Mouse (Mus musculus) adrenal gland, postnatal 14 days (tissue): Measurements from ENCODE around the gene Kif13a. TPM values are rescaled to one million over a fixed set of nuclear protein-coding genes. Genes with fewer than 3 reads are reported as not detected.

Source experiments
- DNase-seq: peaks from one replicate; pipeline ENCODE4 v3.0.0; 2021; ENCODE audit warnings: mixed read lengths
- long read RNA-seq, 2 experiments: library from polyadenylated mRNA; stranded (forward); transcript quantifications; one replicate each; pipeline ENCODE4 v2.0.0; 2021
- total RNA-seq: library from RNA; stranded (reverse); gene quantifications from 2 replicates; pipeline ENCODE4 v1.2.3, GENCODE M21; 2021

Kif13a gene
- 27.4 and 32.3 TPM in 2 replicates for total RNA-seq
- long read RNA-seq, experiment 1, partial matches to known transcripts: 2 of 4 reads
- long read RNA-seq, experiment 1, other reads (novel, unspliced or antisense): 2 of 4 reads
- long read RNA-seq, experiment 2, partial matches to known transcripts: 4 of 8 reads
- long read RNA-seq, experiment 2, other reads (novel, unspliced or antisense): 4 of 8 reads

- peak; percentile 94 for DNase-seq
These were observed at the start of gene Kif13a for GRCm38 (mm10) chr13:46929719-46930658. Gene Kif13a, minus strand, starts transcription at chr13:46929867.

GRCm38 (mm10) chr13:46976532-46976931, 46.9 kb upstream of the Kif13a start:
- no peak for DNase-seq

GRCm38 (mm10) chr13:46975930-46976329, 46.3 kb upstream of the Kif13a start:
- no peak for DNase-seq

GRCm38 (mm10) chr13:46975031-46975551, 45.4 kb upstream of the Kif13a start:
- DNase-seq: no peak

- no peak for DNase-seq
These were observed 40.7 kb upstream of the Kif13a start for GRCm38 (mm10) chr13:46970286-46970945.

- DNase-seq: no peak
These were observed 39.0 kb upstream of the Kif13a start for GRCm38 (mm10) chr13:46968626-46969025.

GRCm38 (mm10) chr13:46967308-46967707, 37.6 kb upstream of the Kif13a start:
- DNase-seq: no peak

GRCm38 (mm10) chr13:46960878-46961474, 31.3 kb upstream of the Kif13a start:
- no peak for DNase-seq

GRCm38 (mm10) chr13:46959139-46959538, 29.5 kb upstream of the Kif13a start:
- DNase-seq: peak; percentile 34

- DNase-seq: no peak
These were observed 21.5 kb upstream of the Kif13a start for GRCm38 (mm10) chr13:46951212-46951611.

GRCm38 (mm10) chr13:46949741-46950140, 20.1 kb upstream of the Kif13a start:
- DNase-seq: no peak

GRCm38 (mm10) chr13:46948027-46948426, 18.4 kb upstream of the Kif13a start:
- no peak for DNase-seq

- no peak for DNase-seq
These were observed 16.4 kb upstream of the Kif13a start for GRCm38 (mm10) chr13:46946041-46946440.

- no peak for DNase-seq
These were observed 15.6 kb upstream of the Kif13a start for GRCm38 (mm10) chr13:46945256-46945655.

- DNase-seq: no peak
These were observed 13.6 kb upstream of the Kif13a start for GRCm38 (mm10) chr13:46943294-46943693.

GRCm38 (mm10) chr13:46934116-46934515, 4.4 kb upstream of the Kif13a start:
- DNase-seq: no peak

GRCm38 (mm10) chr13:46932846-46933245, 3.2 kb upstream of the Kif13a start:
- DNase-seq: no peak

GRCm38 (mm10) chr13:46932049-46932448, 2.4 kb upstream of the Kif13a start:
- DNase-seq: no peak

GRCm38 (mm10) chr13:46930659-46931046, 986 bp upstream of the Kif13a start:
- peak; percentile 24 for DNase-seq

GRCm38 (mm10) chr13:46928961-46929691, 541 bp downstream of the Kif13a start:
- DNase-seq: peak; percentile 71

- DNase-seq: no peak
These were observed 1.3 kb downstream of the Kif13a start for GRCm38 (mm10) chr13:46928404-46928803.

- DNase-seq: no peak
These were observed 4.0 kb downstream of the Kif13a start for GRCm38 (mm10) chr13:46925671-46926070.
